In the genomic region with DNA sequence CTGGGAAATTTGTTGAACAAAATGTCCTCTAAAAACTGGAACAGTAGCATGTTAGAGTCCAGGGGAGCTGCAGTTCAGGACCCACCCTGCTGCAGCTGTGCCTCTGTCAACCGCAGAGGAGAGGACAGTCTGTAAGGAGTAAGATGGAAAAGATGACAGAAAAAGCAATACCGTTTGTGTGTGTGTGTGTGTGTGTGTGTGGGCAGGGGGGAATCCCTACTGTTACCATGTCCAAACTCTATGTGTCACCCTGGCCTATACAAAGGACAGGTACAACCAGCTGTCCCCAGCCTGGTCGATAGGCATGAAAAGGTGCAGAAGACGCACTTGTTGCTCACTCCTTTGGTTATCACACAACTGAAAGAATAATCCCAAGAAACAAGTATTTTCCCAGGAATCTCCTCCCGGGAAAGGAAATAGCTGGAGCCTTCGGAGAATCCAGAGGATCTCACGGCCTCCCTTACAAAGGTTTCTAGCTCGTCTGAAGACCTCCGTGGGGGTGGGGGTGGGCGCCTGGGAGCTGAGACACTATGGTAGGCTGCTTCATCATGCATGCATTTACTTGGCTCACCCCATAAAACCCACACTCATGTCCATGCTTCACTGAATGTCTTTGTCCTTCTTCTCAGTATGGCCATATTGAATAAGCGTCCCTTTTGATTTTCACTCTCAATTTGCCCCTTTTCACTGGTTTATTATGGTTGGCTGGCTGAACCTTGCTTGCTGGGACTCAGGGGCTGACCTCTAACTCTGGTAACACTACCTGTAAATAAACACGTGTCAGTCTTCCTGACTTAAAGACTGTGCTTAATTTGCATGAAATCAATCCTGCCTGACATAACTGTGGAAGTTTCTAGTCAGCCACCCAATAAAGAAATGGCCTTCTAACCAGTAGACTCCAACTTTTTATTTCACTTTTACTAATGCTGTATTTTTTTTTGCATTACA, we compare ENCODE assay signal across 21 mouse cellular contexts.
DNase-seq lines count a peak whose midpoint lies in the region; ATAC-seq lines count a peak whose summit lies in the region.
"Had no signal": no experiment of that assay in that cellular context is flagged by ENCODE, and none has a peak within 500 bp of the region (broad histone marks: within the 10 kb centered on the region; RNA-seq: fewer than 3 reads in every experiment).

No protein-coding gene starts in this region.

- 0 out of 2 replicates have a peak, but pooled peaks cover 7% of the 10 kb centered on the region for H3K4me1 ChIP-seq in hindbrain, embryonic 12.5 days
- no peaks in the 10 kb centered on the region for H3K4me1 ChIP-seq in hindbrain, embryonic 14.5 days (replicated peaks; ENCODE audit: control insufficient read depth, insufficient read depth, low read length)
- no peaks in the 10 kb centered on the region for H3K4me1 ChIP-seq in neural tube, embryonic 15.5 days
- H3K4me1 ChIP-seq in neural tube, embryonic 14.5 days (ENCODE audit: control insufficient read depth, insufficient read depth, low read length): no peaks in the 10 kb centered on the region
- H3K4me1 ChIP-seq: limb, embryonic 13.5 days; lung, embryonic 15.5 days had no signal

- DNase-seq in hindbrain, embryonic 14.5 days (ENCODE audit: low spot score): no peak
- peak; percentile 12 for DNase-seq in neural tube, embryonic 10.5 days (ENCODE audit: extremely low spot score, low spot score)
- DNase-seq in embryo, embryonic 9.5 days (ENCODE audit: extremely low spot score): peak; percentile 5
- no peak for DNase-seq in urinary bladder, adult 18-20 months (ENCODE audit: low spot score in 2 of 2)
- DNase-seq: adrenal gland, adult 2 months; cerebellum, adult 9-11 months; gastrocnemius, adult 2 months; heart, postnatal 10 days; kidney, adult 11 months; midbrain, embryonic 14.5 days; thymus, postnatal 14 days had no signal

- no peaks in the 10 kb centered on the region for H3K27me3 ChIP-seq in hindbrain, embryonic 12.5 days
- no peaks in the 10 kb centered on the region for H3K27me3 ChIP-seq in hindbrain, embryonic 14.5 days (ENCODE audit: control insufficient read depth, insufficient read depth, low read length)
- H3K27me3 ChIP-seq in neural tube, embryonic 15.5 days (replicated peaks): no peaks in the 10 kb centered on the region
- H3K27me3 ChIP-seq in neural tube, embryonic 14.5 days (ENCODE audit: control insufficient read depth, insufficient read depth, low read length): no peaks in the 10 kb centered on the region
- H3K27me3 ChIP-seq: limb, embryonic 13.5 days; lung, embryonic 15.5 days had no signal

- H3K9ac ChIP-seq in hindbrain, embryonic 12.5 days: no peak overlapping the region
- H3K9ac ChIP-seq in hindbrain, embryonic 14.5 days: no peak overlapping the region
- H3K9ac ChIP-seq in neural tube, embryonic 15.5 days (replicated peaks): no peak overlapping the region
- H3K9ac ChIP-seq in neural tube, embryonic 14.5 days (replicated peaks; ENCODE audit: low read depth, low read length): no peak overlapping the region
- H3K9ac ChIP-seq: limb, embryonic 13.5 days; liver, embryonic 14.5 days; lung, embryonic 15.5 days had no signal

- H3K9me3 ChIP-seq in hindbrain, embryonic 12.5 days (replicated peaks): no peaks in the 10 kb centered on the region
- H3K9me3 ChIP-seq in hindbrain, embryonic 14.5 days (ENCODE audit: control insufficient read depth, low read length): no peaks in the 10 kb centered on the region
- no peaks in the 10 kb centered on the region for H3K9me3 ChIP-seq in neural tube, embryonic 15.5 days (replicated peaks)
- H3K9me3 ChIP-seq in neural tube, embryonic 14.5 days (ENCODE audit: control insufficient read depth, low read length): no peaks in the 10 kb centered on the region
- H3K9me3 ChIP-seq: limb, embryonic 13.5 days; lung, embryonic 15.5 days had no signal

- H3K27ac ChIP-seq in hindbrain, embryonic 12.5 days: no peak overlapping the region
- H3K27ac ChIP-seq in hindbrain, embryonic 14.5 days: no peak overlapping the region
- no peak overlapping the region for H3K27ac ChIP-seq in neural tube, embryonic 15.5 days (replicated peaks)
- no peak overlapping the region for H3K27ac ChIP-seq in neural tube, embryonic 14.5 days (ENCODE audit: low read depth, low read length)
- H3K27ac ChIP-seq: gastrocnemius, adult 2 months; hindbrain, postnatal 0 days; limb, embryonic 13.5 days; liver, embryonic 14.5 days; lung, embryonic 15.5 days; macrophage had no signal

- no peak overlapping the region for H3K4me3 ChIP-seq in hindbrain, embryonic 12.5 days
- H3K4me3 ChIP-seq in hindbrain, embryonic 14.5 days (replicated peaks; ENCODE audit: low read length): no peak overlapping the region
- H3K4me3 ChIP-seq in neural tube, embryonic 15.5 days (replicated peaks): no peak overlapping the region
- H3K4me3 ChIP-seq in neural tube, embryonic 14.5 days (ENCODE audit: low read depth, low read length): no peak overlapping the region
- H3K4me3 ChIP-seq: gastrocnemius, adult 2 months; limb, embryonic 13.5 days; lung, embryonic 15.5 days; myocyte had no signal

- no peaks in the 10 kb centered on the region for H3K36me3 ChIP-seq in hindbrain, embryonic 12.5 days
- H3K36me3 ChIP-seq in hindbrain, embryonic 14.5 days (replicated peaks; ENCODE audit: control insufficient read depth, insufficient read depth): no peaks in the 10 kb centered on the region
- H3K36me3 ChIP-seq in neural tube, embryonic 15.5 days: no peaks in the 10 kb centered on the region
- H3K36me3 ChIP-seq in neural tube, embryonic 14.5 days (ENCODE audit: control insufficient read depth, insufficient read depth, low read length): no peaks in the 10 kb centered on the region
- H3K36me3 ChIP-seq: limb, embryonic 13.5 days; lung, embryonic 15.5 days had no signal

- WGBS in hindbrain, embryonic 12.5 days: 37% methylated on average over 12 of the region's 12 CpGs
- 36% methylated on average over 12 of the region's 12 CpGs for WGBS in hindbrain, embryonic 14.5 days
- WGBS in neural tube, embryonic 15.5 days: 29% methylated on average over 12 of the region's 12 CpGs
- WGBS in neural tube, embryonic 14.5 days: 34% methylated on average over 12 of the region's 12 CpGs

- H3K4me2 ChIP-seq in hindbrain, embryonic 12.5 days (replicated peaks): no peak overlapping the region
- H3K4me2 ChIP-seq in hindbrain, embryonic 14.5 days (replicated peaks): no peak overlapping the region
- no peak overlapping the region for H3K4me2 ChIP-seq in neural tube, embryonic 15.5 days
- H3K4me2 ChIP-seq in neural tube, embryonic 14.5 days (ENCODE audit: low read depth, low read length): no peak overlapping the region
- H3K4me2 ChIP-seq: heart, embryonic 11.5 days; limb, embryonic 13.5 days; lung, embryonic 15.5 days had no signal

- ATAC-seq in hindbrain, embryonic 12.5 days (ENCODE audit: low FRiP score): peak; percentile 77
- ATAC-seq in hindbrain, embryonic 14.5 days (ENCODE audit: low FRiP score): no peak
- no peak for ATAC-seq in neural tube, embryonic 15.5 days (ENCODE audit: low FRiP score)
- peak; percentile 31; the same call in 1 of the 2 replicates for ATAC-seq in neural tube, embryonic 14.5 days (ENCODE audit: low read depth)
- ATAC-seq: hindbrain, postnatal 0 days had no signal

Comparison
In these comparisons a context has a peak if more than half of its experiments do, and no peak if none do; other contexts are left out.
1. ATAC-seq: peak in hindbrain, embryonic 12.5 days (single experiment) and neural tube, embryonic 14.5 days (single experiment); none in hindbrain, embryonic 14.5 days (single experiment) and neural tube, embryonic 15.5 days (single experiment).
2. DNase-seq: peak in neural tube, embryonic 10.5 days (single experiment) and embryo, embryonic 9.5 days (single experiment); none in hindbrain, embryonic 14.5 days (single experiment) and urinary bladder, adult 18-20 months (0 of 2).